Mouse (Mus musculus): ENCODE measurements at regions not wholly inside any gene's neighbourhood (a gene's known extent, or its start where the extent isn't known, plus 50 kb on each side); places are given as distances from the start of the nearest gene placed in this dataset.

DNA sequence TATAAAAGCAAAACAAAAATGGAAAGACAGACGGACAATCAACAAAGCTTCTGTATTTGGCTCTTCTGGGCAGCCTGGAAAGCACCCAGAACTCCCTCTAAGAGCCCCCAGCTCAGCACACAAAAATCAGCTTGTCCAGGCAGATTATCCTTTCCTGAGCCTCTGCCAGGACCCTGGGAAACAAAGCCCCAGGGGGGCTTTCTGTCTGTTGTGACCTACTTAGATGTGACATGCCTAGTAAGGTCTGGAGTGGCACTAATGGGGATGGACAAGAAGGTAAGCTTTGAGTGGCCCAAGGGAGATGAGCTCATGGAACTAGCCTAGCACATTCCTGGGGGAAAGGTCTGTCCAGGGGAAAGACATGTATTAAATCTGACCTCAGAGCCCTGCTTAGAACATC lies 160.5 kb upstream of the Srrm4 start:
- no peaks in the 10 kb centered on the region for H3K27me3 ChIP-seq
- no peaks in the 10 kb centered on the region for H3K4me1 ChIP-seq
- H3K9ac ChIP-seq (replicated peaks) = no peak overlapping the region
- no peaks in the 10 kb centered on the region for H3K9me3 ChIP-seq
- no peak overlapping the region for H3K27ac ChIP-seq (replicated peaks)
- H3K4me3 ChIP-seq = no peak overlapping the region
- ATAC-seq (replicated peaks) = no peak
- 49% methylated on average over 1 of the region's 1 CpGs for WGBS
- H3K4me2 ChIP-seq (replicated peaks) = no peak overlapping the region
- no peaks in the 10 kb centered on the region for H3K36me3 ChIP-seq

DNA sequence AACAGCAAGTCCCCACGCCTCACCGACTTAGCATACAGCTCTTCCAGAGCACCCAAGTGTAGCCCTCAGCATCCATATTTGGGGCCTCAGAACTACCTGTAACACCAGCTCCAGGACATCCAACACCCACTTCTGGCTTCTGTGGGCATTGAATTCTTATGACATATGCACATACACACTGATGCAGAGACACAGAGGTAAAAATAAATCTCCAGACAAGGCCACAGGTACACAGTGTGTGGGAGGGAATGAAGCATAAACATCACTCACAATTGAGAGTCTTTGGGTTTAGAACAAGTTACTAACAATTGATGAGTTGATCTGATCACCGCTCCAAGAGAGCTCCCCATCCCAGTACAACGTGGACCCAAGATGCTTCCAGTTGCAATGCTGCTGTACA lies 154.2 kb upstream of the Srrm4 start:
- H3K4me2 ChIP-seq (replicated peaks) = no peak overlapping the region
- H3K4me3 ChIP-seq = no peak overlapping the region
- H3K4me1 ChIP-seq = no peaks in the 10 kb centered on the region; the same call in 1 of the 2 replicates
- no peaks in the 10 kb centered on the region for H3K36me3 ChIP-seq
- ATAC-seq (replicated peaks) = no peak
- H3K9ac ChIP-seq (replicated peaks) = no peak overlapping the region
- H3K27ac ChIP-seq (replicated peaks) = no peak overlapping the region
- no peaks in the 10 kb centered on the region for H3K27me3 ChIP-seq
- no peaks in the 10 kb centered on the region for H3K9me3 ChIP-seq
- 94% methylated on average over 4 of the region's 4 CpGs for WGBS

DNA sequence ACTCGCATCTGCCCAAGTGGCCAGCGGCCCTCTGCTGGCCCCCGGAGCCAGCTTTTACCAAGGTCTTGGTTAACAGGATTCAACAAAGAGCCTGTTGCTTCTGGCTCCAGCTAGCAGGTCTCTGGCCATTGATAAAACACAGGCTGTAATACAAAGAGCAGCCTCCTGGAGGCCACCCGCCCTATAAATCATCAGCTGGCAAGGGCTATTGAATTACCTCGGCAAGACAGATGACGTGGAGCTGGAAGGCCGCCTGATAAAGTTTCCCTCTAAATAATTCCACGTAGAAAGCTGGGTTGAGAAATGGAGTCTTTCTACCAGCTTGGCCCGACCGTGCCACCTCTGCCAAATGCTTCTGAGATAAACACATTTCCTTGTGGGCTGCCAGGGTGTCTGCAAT lies 152.8 kb upstream of the Srrm4 start:
- Histone ChIP-seq H3K9ac (replicated peaks) (no peak overlapping the region), H3K4me2 (replicated peaks) (no peak overlapping the region), H3K36me3 (no peaks in the 10 kb centered on the region), H3K4me3 (no peak overlapping the region), H3K27ac (replicated peaks) (no peak overlapping the region), H3K27me3 (no peaks in the 10 kb centered on the region), H3K9me3 (no peaks in the 10 kb centered on the region), H3K4me1 (no peaks in the 10 kb centered on the region; the same call in 1 of the 2 replicates)
- ATAC-seq (replicated peaks) = no peak
- WGBS = 35% methylated on average over 10 of the region's 10 CpGs

DNA sequence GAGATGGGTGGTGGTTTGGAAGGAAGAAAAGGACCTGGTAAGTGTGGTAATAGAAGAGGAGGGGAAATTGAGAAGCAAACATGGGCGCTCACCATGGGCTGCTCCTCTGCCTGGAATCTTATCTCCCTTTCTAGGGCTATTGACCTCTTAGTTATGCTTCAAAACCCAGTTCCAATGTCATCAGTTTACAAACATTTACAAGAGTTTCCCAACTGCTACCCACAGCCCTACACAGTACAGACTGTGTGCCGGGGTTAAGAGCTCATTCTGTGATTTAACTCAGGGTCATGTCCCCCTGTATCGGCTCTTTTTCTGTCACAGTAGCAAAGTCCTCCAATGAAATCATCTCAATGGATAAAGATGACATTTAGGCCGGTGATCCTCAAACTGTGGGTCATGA lies 144.0 kb upstream of the Srrm4 start:
- Histone ChIP-seq H3K27me3 (no peaks in the 10 kb centered on the region), H3K9ac (replicated peaks) (no peak overlapping the region), H3K9me3 (peaks cover 7% of the 10 kb centered on the region; the same call in 1 of the 2 replicates), H3K4me1 (no peaks in the 10 kb centered on the region), H3K4me3 (no peak overlapping the region), H3K4me2 (replicated peaks) (no peak overlapping the region), H3K36me3 (no peaks in the 10 kb centered on the region), H3K27ac (replicated peaks) (no peak overlapping the region)
- 91% methylated on average over 4 of the region's 4 CpGs for WGBS
- ATAC-seq (replicated peaks) = no peak

DNA sequence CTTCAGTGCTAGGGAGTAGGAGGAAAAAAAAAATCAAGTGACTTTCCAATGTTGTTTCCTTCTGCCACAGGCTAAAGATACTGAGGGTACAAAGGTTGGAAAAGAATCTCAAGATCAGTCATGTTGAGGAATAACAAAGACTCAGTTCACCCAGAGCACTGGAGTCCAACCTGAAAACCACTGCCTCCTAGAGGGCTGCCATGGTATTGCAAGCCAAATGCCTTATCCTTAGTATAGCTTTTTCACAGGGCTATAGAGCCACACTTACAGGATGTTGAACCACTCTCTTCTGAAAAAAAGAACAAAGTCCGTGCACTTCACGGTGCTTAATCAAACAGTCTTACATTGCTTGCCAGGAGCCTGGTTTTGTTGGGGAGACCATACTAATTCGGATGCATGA lies 139.9 kb upstream of the Srrm4 start:
- H3K4me2 ChIP-seq (replicated peaks) = no peak overlapping the region
- no peaks in the 10 kb centered on the region for H3K4me1 ChIP-seq
- H3K4me3 ChIP-seq = no peak overlapping the region
- WGBS = 91% methylated on average over 3 of the region's 3 CpGs
- no peak for ATAC-seq (replicated peaks)
- no peak overlapping the region for H3K27ac ChIP-seq (replicated peaks)
- H3K36me3 ChIP-seq = no peaks in the 10 kb centered on the region
- H3K9me3 ChIP-seq = peaks cover 7% of the 10 kb centered on the region; the same call in 1 of the 2 replicates
- H3K9ac ChIP-seq (replicated peaks) = no peak overlapping the region
- no peaks in the 10 kb centered on the region for H3K27me3 ChIP-seq

DNA sequence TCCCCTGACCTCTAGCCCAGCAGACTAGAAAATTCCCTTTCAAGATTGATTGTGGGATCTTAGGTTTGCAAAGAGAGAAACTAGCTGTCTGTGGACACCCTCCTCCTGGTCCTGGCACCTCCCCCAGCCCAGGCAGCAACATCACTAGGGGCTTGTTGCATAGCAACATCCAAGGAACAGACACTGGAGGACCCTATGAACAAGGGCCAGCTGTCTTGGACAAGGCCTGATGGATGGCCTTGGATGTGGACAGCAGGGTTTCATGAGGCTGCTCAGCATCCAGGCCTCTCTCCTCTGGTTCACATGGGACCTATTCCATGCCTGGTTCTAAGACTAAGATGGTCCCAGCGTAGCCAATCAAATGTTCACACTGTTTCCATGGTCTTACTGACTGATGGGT lies 127.6 kb upstream of the Srrm4 start:
- Histone ChIP-seq H3K27me3 (no peaks in the 10 kb centered on the region), H3K4me3 (no peak overlapping the region), H3K9me3 (no peaks in the 10 kb centered on the region), H3K27ac (replicated peaks) (no peak overlapping the region), H3K4me2 (replicated peaks) (no peak overlapping the region), H3K4me1 (no peaks in the 10 kb centered on the region), H3K36me3 (no peaks in the 10 kb centered on the region), H3K9ac (replicated peaks) (no peak overlapping the region)
- WGBS = 90% methylated on average over 1 of the region's 1 CpGs
- ATAC-seq (replicated peaks) = no peak

DNA sequence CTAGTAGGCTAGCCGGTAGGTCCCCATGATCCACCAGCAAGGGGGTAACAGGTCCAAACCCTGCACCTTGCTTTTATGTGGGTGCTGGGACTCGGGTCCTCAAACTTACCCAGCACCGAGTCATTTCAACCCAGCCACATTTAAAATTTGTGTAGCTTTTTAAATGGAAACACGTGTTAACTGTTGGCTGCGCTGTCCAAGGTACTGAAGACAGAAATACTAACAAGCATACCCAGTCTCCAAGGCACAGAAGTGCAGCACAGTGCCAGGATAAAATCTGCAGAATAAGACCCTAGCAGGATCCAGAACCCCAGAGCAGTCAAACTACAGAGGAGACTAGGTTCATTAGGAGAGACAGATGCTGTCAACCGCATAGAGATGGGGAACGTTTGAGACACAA lies 122.6 kb upstream of the Srrm4 start:
- Histone ChIP-seq H3K4me2 (replicated peaks) (no peak overlapping the region), H3K4me3 (no peak overlapping the region), H3K4me1 (no peaks in the 10 kb centered on the region), H3K36me3 (no peaks in the 10 kb centered on the region), H3K9me3 (no peaks in the 10 kb centered on the region), H3K27ac (replicated peaks) (no peak overlapping the region), H3K27me3 (no peaks in the 10 kb centered on the region), H3K9ac (replicated peaks) (no peak overlapping the region)
- no peak for ATAC-seq (replicated peaks)
- WGBS = 30% methylated on average over 7 of the region's 7 CpGs

DNA sequence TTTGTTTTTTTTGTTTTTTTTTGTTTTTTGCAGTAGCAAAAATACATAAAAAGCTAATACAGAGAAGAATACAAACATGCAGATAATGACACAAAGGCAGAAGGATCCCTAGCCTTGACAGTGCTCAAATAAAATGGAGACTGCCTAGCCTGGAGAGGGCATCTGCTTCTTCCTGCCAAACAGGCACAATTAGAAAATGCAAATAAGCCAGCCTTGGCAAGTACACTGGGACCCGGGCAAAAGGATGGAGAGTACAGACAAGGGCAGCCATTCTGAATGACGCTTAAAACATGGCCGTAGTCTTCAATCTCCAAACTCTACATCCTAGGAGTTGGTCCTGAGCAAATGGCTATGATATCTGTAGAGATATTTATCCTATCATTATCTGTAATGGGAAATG lies 120.4 kb upstream of the Srrm4 start:
- no peaks in the 10 kb centered on the region for H3K9me3 ChIP-seq
- no peaks in the 10 kb centered on the region for H3K4me1 ChIP-seq
- no peak overlapping the region for H3K9ac ChIP-seq (replicated peaks)
- no peaks in the 10 kb centered on the region for H3K36me3 ChIP-seq
- H3K27ac ChIP-seq (replicated peaks) = no peak overlapping the region
- H3K4me3 ChIP-seq = no peak overlapping the region
- 37% methylated on average over 3 of the region's 3 CpGs for WGBS
- H3K27me3 ChIP-seq = no peaks in the 10 kb centered on the region
- no peak for ATAC-seq (replicated peaks)
- no peak overlapping the region for H3K4me2 ChIP-seq (replicated peaks)

DNA sequence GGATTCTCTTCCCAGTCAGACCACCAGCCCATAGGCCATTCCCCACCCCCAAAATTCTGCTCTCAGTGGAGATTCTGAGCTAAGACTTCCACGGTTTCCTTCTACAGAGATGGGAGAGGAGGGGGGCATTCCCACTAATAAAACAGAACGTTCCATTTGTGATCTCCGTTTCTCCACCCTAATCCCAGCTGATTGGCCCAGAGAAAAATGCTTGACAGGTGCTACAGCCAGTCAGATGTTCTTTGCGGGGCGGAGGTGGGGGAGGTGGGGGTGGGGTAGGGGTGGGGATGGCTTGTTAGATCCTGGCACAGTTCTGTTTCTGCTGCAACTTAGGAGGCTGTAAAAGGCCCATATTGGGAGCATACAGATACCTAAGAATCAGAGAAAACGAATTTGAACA lies 116.9 kb upstream of the Srrm4 start:
- H3K4me1 ChIP-seq = no peaks in the 10 kb centered on the region
- WGBS = 33% methylated on average over 6 of the region's 6 CpGs
- H3K27ac ChIP-seq (replicated peaks) = no peak overlapping the region
- H3K36me3 ChIP-seq = no peaks in the 10 kb centered on the region
- H3K27me3 ChIP-seq = no peaks in the 10 kb centered on the region
- no peak overlapping the region for H3K4me3 ChIP-seq
- no peaks in the 10 kb centered on the region for H3K9me3 ChIP-seq
- no peak overlapping the region for H3K9ac ChIP-seq (replicated peaks)
- H3K4me2 ChIP-seq (replicated peaks) = no peak overlapping the region
- ATAC-seq (replicated peaks) = peak; percentile 43; the same call in 1 of the 2 replicates

DNA sequence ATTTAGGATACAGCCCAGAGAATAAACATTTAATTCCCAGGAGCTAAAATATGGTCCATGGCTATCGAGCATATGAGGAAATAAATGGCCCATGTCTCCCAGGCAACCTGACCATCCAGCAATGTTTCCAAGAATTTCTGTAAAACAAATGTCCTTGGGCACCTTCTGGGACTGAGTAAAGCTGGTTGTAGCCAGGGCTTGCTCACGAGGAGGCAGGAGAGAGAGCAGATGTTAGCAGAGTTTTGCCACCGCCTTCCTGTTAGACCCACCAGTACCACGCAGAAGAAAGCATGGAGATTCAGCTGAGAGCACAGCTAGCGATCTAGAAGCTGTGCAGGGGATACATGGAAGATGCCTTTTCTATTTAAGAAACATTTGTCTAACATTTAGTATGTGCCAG lies 70.8 kb upstream of the Srrm4 start:
- WGBS = 34% methylated on average over 5 of the region's 5 CpGs

DNA sequence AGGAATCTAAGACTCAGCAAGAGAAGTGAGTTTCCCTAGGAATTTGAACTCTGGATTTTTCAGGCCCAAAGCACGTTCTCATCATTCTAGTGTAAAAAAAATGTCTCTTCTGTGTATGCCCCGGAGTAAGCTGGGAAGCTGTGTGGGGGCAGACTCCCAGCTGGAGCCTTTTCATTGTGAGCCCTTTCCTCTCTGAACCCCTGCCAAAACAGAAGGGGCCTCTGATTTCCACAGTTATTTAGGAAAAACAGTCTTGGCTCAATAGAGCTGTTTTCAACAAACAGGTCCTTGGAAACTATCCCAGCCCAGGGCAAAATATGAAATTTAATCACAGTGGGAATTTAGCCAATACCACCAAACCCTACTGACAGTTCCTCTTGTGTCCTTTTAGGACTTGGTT lies 70.2 kb upstream of the Srrm4 start:
- no peak overlapping the region for H3K4me3 ChIP-seq
- no peak overlapping the region for H3K9ac ChIP-seq (replicated peaks)
- H3K27ac ChIP-seq (replicated peaks) = peak overlapping the region; percentile 65
- no peaks in the 10 kb centered on the region for H3K27me3 ChIP-seq
- H3K4me2 ChIP-seq (replicated peaks) = no peak overlapping the region
- 8% methylated on average over 2 of the region's 2 CpGs for WGBS
- 0 out of 2 replicates have a peak, but pooled peaks have one; percentile 57 for ATAC-seq (replicated peaks)
- H3K36me3 ChIP-seq = no peaks in the 10 kb centered on the region
- H3K9me3 ChIP-seq = no peaks in the 10 kb centered on the region
- H3K4me1 ChIP-seq = peaks cover 15% of the 10 kb centered on the region

More for the DNA sequence above, 70.8 kb upstream of the Srrm4 start:
- Histone ChIP-seq H3K9ac (replicated peaks) (no peak overlapping the region), H3K4me2 (replicated peaks) (no peak overlapping the region), H3K9me3 (no peaks in the 10 kb centered on the region), H3K27ac (replicated peaks) (peak overlapping the region; percentile 65), H3K27me3 (no peaks in the 10 kb centered on the region), H3K4me1 (peaks cover 15% of the 10 kb centered on the region), H3K4me3 (no peak overlapping the region), H3K36me3 (no peaks in the 10 kb centered on the region)
- ATAC-seq (replicated peaks) = peak; percentile 51; the same call in 1 of the 2 replicates

DNA sequence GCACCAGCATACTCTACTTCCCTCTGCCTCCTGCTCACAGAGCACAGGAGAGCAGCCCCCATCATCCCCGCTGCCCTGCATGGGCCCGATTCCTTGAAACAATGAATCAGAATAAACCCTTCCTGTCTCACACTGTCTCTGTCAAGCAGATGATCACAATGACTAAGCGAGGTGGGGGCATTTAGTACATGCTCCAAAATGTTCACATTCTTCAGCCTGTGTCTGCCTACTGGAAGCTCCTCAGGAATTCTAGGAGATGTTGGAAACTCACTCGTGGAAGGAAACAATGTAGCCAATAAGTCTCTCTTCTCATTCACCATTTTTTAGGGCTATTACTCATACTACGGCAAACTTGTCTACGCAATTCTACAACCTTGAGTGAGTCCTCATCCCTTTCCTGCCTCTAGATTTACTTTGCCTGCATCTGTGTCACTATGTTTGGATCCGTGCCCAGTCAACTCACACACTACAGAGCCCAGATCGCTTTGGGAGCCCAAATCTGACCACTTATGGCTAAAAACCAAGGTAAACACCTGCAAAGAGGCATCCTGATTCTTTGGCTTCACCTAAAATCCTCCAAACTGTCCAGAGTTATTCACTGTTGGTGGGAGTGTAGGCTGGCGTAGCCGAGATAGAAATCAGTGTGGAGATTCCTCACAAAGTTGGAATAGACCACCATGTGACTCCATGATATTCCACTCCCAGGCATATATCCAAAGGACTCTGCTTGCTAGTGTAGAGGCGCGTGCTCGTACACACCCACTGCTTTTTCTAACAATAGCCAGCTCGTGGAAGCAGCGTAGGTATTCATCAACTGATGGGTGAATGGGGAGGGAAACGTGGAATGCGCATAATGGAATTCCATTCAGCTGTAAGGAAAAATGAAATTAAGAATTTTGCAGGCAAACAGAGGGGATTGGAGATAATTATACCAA lies 63.1 kb upstream of the Srrm4 start:
- Histone ChIP-seq H3K27ac (replicated peaks) (0 out of 2 replicates have a peak overlapping the region, but pooled peaks have one; percentile 3), H3K9ac (replicated peaks) (no peak overlapping the region), H3K36me3 (no peaks in the 10 kb centered on the region), H3K27me3 (no peaks in the 10 kb centered on the region), H3K4me2 (replicated peaks) (no peak overlapping the region), H3K9me3 (no peaks in the 10 kb centered on the region), H3K4me3 (no peak overlapping the region), H3K4me1 (no peaks in the 10 kb centered on the region)
- WGBS = 78% methylated on average over 17 of the region's 17 CpGs
- no peak for ATAC-seq (replicated peaks)

Measured in forebrain, embryonic 15.5 days (tissue).